12 mouse cellular contexts compared by ENCODE assay signal in the genomic region with DNA sequence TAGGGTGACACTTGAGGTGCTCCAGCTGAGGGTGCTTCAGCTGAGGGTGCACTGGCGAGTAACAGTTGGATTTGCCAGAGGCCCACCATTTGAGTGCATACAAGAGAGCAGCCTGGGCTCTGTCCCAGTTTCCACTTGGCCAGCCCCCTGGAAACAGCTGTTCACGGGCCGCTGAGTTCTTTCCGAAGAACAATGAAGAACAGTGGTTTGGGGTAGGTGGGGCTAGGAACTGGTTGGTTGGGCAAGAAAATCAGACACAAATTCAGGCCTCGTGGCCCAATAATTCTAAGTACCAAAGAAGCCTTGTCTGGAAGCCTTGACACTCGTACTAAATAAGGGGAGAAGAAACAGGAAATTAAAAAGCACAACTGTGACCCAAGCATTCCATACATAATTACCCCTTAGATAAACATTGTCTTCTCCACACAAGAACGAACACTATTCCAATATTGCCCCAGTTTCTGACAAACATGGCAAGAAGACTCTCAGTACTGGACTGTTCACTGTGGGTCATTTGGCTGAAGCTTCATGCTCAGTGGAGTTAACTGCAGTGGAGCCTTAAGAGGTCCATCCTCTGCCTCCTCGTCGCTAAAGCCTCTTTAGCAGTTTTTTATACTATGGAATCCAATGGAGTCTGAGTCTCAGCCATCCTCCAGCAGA.
A peak's percentile ranks its signal among the peaks of the same experiment; 100 is the strongest.
DNase-seq lines count a peak whose midpoint lies in the region; ATAC-seq and TF ChIP-seq lines count a peak whose summit lies in the region.
"Had no signal": no experiment of that assay in that cellular context is flagged by ENCODE, and none has a peak within 500 bp of the region (broad histone marks: within the 10 kb centered on the region; RNA-seq: fewer than 3 reads in every experiment).

No protein-coding gene starts in this region.

- no peaks in the 10 kb centered on the region for H3K9me3 ChIP-seq in embryonic facial prominence, embryonic 14.5 days (ENCODE audit: control insufficient read depth, low read length)
- no peaks in the 10 kb centered on the region for H3K9me3 ChIP-seq in embryonic facial prominence, embryonic 10.5 days
- no peaks in the 10 kb centered on the region for H3K9me3 ChIP-seq in lung, embryonic 14.5 days (ENCODE audit: low read depth, low read length)
- H3K9me3 ChIP-seq: G1E; hindbrain, embryonic 13.5 days; neural tube, embryonic 15.5 days had no signal

- no peaks in the 10 kb centered on the region for H3K4me1 ChIP-seq in embryonic facial prominence, embryonic 14.5 days (ENCODE audit: control insufficient read depth, insufficient read depth, low read length)
- H3K4me1 ChIP-seq in embryonic facial prominence, embryonic 10.5 days, result peaks cover 8% of the 10 kb centered on the region; the same call in 1 of the 2 replicates
- no peaks in the 10 kb centered on the region; the same call in 1 of the 2 replicates for H3K4me1 ChIP-seq in lung, embryonic 14.5 days (ENCODE audit: insufficient read depth)
- H3K4me1 ChIP-seq in thymus, adult 2 months (replicated peaks; ENCODE audit: control insufficient read depth, insufficient read depth, low read length), result no peaks in the 10 kb centered on the region
- H3K4me1 ChIP-seq: hindbrain, embryonic 13.5 days; neural tube, embryonic 15.5 days had no signal

- H3K27me3 ChIP-seq in embryonic facial prominence, embryonic 14.5 days (replicated peaks; ENCODE audit: control insufficient read depth, insufficient read depth, low read length), result no peaks in the 10 kb centered on the region
- H3K27me3 ChIP-seq in embryonic facial prominence, embryonic 10.5 days (replicated peaks; ENCODE audit: low read depth, poor library complexity, severe bottlenecking), result no peaks in the 10 kb centered on the region
- H3K27me3 ChIP-seq in lung, embryonic 14.5 days (ENCODE audit: insufficient read depth, low read length), result no peaks in the 10 kb centered on the region
- no peaks in the 10 kb centered on the region for H3K27me3 ChIP-seq in thymus, adult 2 months (ENCODE audit: control insufficient read depth, insufficient read depth, low read length)
- H3K27me3 ChIP-seq: hindbrain, embryonic 13.5 days; neural tube, embryonic 15.5 days had no signal

- TF ChIP-seq POLR2A in brain, embryonic 14.5 days (IDR thresholded peaks at IDR 0.05; ENCODE audit: borderline replicate concordance, extremely low read depth, insufficient read depth, insufficient read length, poor library complexity, severe bottlenecking), result no peak
- no peak for TF ChIP-seq POLR2A in thymus, adult 2 months (IDR thresholded peaks at IDR 0.05; ENCODE audit: control insufficient read depth, extremely low read depth, insufficient read depth, low read length, poor library complexity)

- no peak overlapping the region for H3K9ac ChIP-seq in embryonic facial prominence, embryonic 14.5 days (ENCODE audit: low read depth, low read length)
- H3K9ac ChIP-seq in lung, embryonic 14.5 days, result no peak overlapping the region
- H3K9ac ChIP-seq: hindbrain, embryonic 13.5 days; neural tube, embryonic 15.5 days had no signal

- WGBS in embryonic facial prominence, embryonic 14.5 days, result 57% methylated on average over 9 of the region's 9 CpGs
- 55% methylated on average over 9 of the region's 9 CpGs for WGBS in embryonic facial prominence, embryonic 10.5 days
- 46% methylated on average over 9 of the region's 9 CpGs for WGBS in lung, embryonic 14.5 days
- 78% methylated on average over 9 of the region's 9 CpGs for WGBS in thymus, adult 2 months

- no peak for TF ChIP-seq CTCF in brain, embryonic 14.5 days (IDR thresholded peaks at IDR 0.05; ENCODE audit: borderline replicate concordance, extremely low read depth, insufficient read depth, insufficient read length)
- TF ChIP-seq CTCF in lung, embryonic 14.5 days (IDR thresholded peaks at IDR 0.05; ENCODE audit: low read depth), result no peak
- no peak for TF ChIP-seq CTCF in thymus, adult 2 months (IDR thresholded peaks at IDR 0.05; ENCODE audit: borderline replicate concordance, control insufficient read depth, extremely low read depth, insufficient read depth, low read length, poor library complexity)

- no peaks in the 10 kb centered on the region for H3K36me3 ChIP-seq in embryonic facial prominence, embryonic 14.5 days (ENCODE audit: control insufficient read depth, insufficient read depth, low read length)
- H3K36me3 ChIP-seq in embryonic facial prominence, embryonic 10.5 days (replicated peaks), result no peaks in the 10 kb centered on the region
- no peaks in the 10 kb centered on the region for H3K36me3 ChIP-seq in lung, embryonic 14.5 days (ENCODE audit: insufficient read depth)
- no peaks in the 10 kb centered on the region for H3K36me3 ChIP-seq in thymus, adult 2 months (ENCODE audit: control insufficient read depth, insufficient read depth, low read length)
- H3K36me3 ChIP-seq: G1E; hindbrain, embryonic 13.5 days; neural tube, embryonic 15.5 days had no signal

- peak; percentile 52 for DNase-seq in embryonic facial prominence, embryonic 14.5 days (ENCODE audit: low spot score)
- DNase-seq in embryonic facial prominence, embryonic 10.5 days (ENCODE audit: low spot score), result no peak
- DNase-seq in brain, embryonic 14.5 days (ENCODE audit: low read depth), result peak; percentile 53
- peak; percentile 15 to 21 for DNase-seq in kidney, adult 8-10 months
- DNase-seq in lung, embryonic 14.5 days, result peak; percentile 61
- DNase-seq in adrenal gland, adult (ENCODE audit: inconsistent age in 2 of 2, low spot score in 1 of 2), result no peak
- DNase-seq in thymus, adult 2 months, result no peak
- no peak for DNase-seq in spleen, postnatal 36 days (ENCODE audit: low spot score in 2 of 2)

- H3K4me2 ChIP-seq in embryonic facial prominence, embryonic 14.5 days (ENCODE audit: low read depth, low read length), result no peak overlapping the region
- no peak overlapping the region for H3K4me2 ChIP-seq in lung, embryonic 14.5 days
- H3K4me2 ChIP-seq: hindbrain, embryonic 13.5 days; neural tube, embryonic 15.5 days had no signal

- no peak overlapping the region for H3K4me3 ChIP-seq in embryonic facial prominence, embryonic 14.5 days (ENCODE audit: low read depth, low read length)
- no peak overlapping the region for H3K4me3 ChIP-seq in embryonic facial prominence, embryonic 10.5 days
- H3K4me3 ChIP-seq in lung, embryonic 14.5 days (ENCODE audit: low read depth, low read length), result no peak overlapping the region
- no peak overlapping the region for H3K4me3 ChIP-seq in thymus, adult 2 months (ENCODE audit: control insufficient read depth, insufficient read depth, low read length)
- H3K4me3 ChIP-seq: hindbrain, embryonic 13.5 days; neural tube, embryonic 15.5 days had no signal

- H3K27ac ChIP-seq in embryonic facial prominence, embryonic 14.5 days (replicated peaks; ENCODE audit: low read depth, low read length), result no peak overlapping the region
- H3K27ac ChIP-seq in embryonic facial prominence, embryonic 10.5 days (replicated peaks), result no peak overlapping the region
- no peak overlapping the region for H3K27ac ChIP-seq in lung, embryonic 14.5 days (ENCODE audit: low read depth)
- H3K27ac ChIP-seq in thymus, adult 2 months (ENCODE audit: control insufficient read depth, insufficient read depth, low read length), result no peak overlapping the region
- H3K27ac ChIP-seq: hindbrain, embryonic 13.5 days; neural tube, embryonic 15.5 days had no signal

- ATAC-seq in embryonic facial prominence, embryonic 14.5 days (ENCODE audit: low read depth), result no peak
- ATAC-seq in lung, embryonic 14.5 days (ENCODE audit: insufficient read depth), result peak; percentile 65
- ATAC-seq: forebrain, embryonic 16.5 days had no signal

Comparison
In these comparisons a context has a peak if more than half of its experiments do, and no peak if none do; other contexts are left out.
1. DNase-seq: peak in embryonic facial prominence, embryonic 14.5 days (single experiment), brain, embryonic 14.5 days (single experiment), kidney, adult 8-10 months (2 of 2) and lung, embryonic 14.5 days (single experiment); none in embryonic facial prominence, embryonic 10.5 days (single experiment), adrenal gland, adult (0 of 2), thymus, adult 2 months (single experiment) and spleen, postnatal 36 days (0 of 2).